8 mouse cellular contexts compared by ENCODE assay signal in genomic region chr2:132689569-132690231, GRCm38 (mm10). TPM values are rescaled to one million over a fixed set of nuclear protein-coding genes. Genes with fewer than 3 reads are reported as not detected.
DNase-seq lines count a peak whose midpoint lies in the region; ATAC-seq and TF ChIP-seq lines count a peak whose summit lies in the region.
"Had no signal": no experiment of that assay in that cellular context is flagged by ENCODE, and none has a peak within 500 bp of the region (broad histone marks: within the 10 kb centered on the region; RNA-seq: fewer than 3 reads in every experiment).

No protein-coding gene starts in this region.

- ATAC-seq in neural tube, embryonic 15.5 days (ENCODE audit: low FRiP score): no peak

- H3K27ac ChIP-seq in neural tube, embryonic 15.5 days (replicated peaks): no peak overlapping the region
- peak overlapping the region; percentile 65 for H3K27ac ChIP-seq in brown adipose tissue, adult 24 weeks (replicated peaks; ENCODE audit: low read depth, low read length)
- peak overlapping the region; percentile 83 for H3K27ac ChIP-seq in heart, adult 2 months
- H3K27ac ChIP-seq: limb, embryonic 13.5 days had no signal

- no peak for TF ChIP-seq CTCF in heart, adult 2 months (IDR thresholded peaks at IDR 0.05)

- no peaks in the 10 kb centered on the region for H3K27me3 ChIP-seq in neural tube, embryonic 15.5 days (replicated peaks)
- no peaks in the 10 kb centered on the region for H3K27me3 ChIP-seq in heart, adult 2 months (ENCODE audit: control insufficient read depth, insufficient read depth, low read length)
- H3K27me3 ChIP-seq: limb, embryonic 13.5 days had no signal

- peak overlapping the region; percentile 18; the same call in 1 of the 2 replicates for H3K9ac ChIP-seq in neural tube, embryonic 15.5 days (replicated peaks)
- H3K9ac ChIP-seq in heart, adult 2 months (ENCODE audit: low read depth, low read length): no peak overlapping the region
- H3K9ac ChIP-seq: limb, embryonic 13.5 days had no signal

- 80% methylated on average over 15 of the region's 15 CpGs for WGBS in neural tube, embryonic 15.5 days
- WGBS in heart, adult 2 months: 45% methylated on average over 15 of the region's 15 CpGs

- no peaks in the 10 kb centered on the region for H3K79me2 ChIP-seq in heart, adult 2 months (replicated peaks; ENCODE audit: control insufficient read depth, insufficient read depth, low read length)

- intact Hi-C loops in heart, adult 2 months (cut with DNase I): loop anchor here (5.0 kb wide), 2 partner anchors 128 to 437 kb away; partner anchors contain the start of genes Mcm8, Pcna and Trmt6

- peak; percentile 100 for TF ChIP-seq EP300 in heart, adult 2 months (IDR thresholded peaks at IDR 0.05; ENCODE audit: insufficient read depth, low read depth, low read length)

- no peak for DNase-seq in neural tube, embryonic 10.5 days (ENCODE audit: extremely low spot score, low spot score)
- peak; percentile 55 to 82 for DNase-seq in heart, adult 2 months
- peak; percentile 59 to 69 for DNase-seq in left cerebral cortex, adult 9 months (ENCODE audit: low spot score in 2 of 2)
- DNase-seq in skeletal muscle tissue, adult 2 months (ENCODE audit: low read depth, low spot score): peak; percentile 95
- no peak for DNase-seq in thymus, postnatal 36 days

- H3K4me3 ChIP-seq in neural tube, embryonic 15.5 days (replicated peaks): no peak overlapping the region
- H3K4me3 ChIP-seq in brown adipose tissue, adult 24 weeks (ENCODE audit: insufficient read depth, low read depth, low read length): no peak overlapping the region
- no peak overlapping the region for H3K4me3 ChIP-seq in heart, adult 2 months
- H3K4me3 ChIP-seq: limb, embryonic 13.5 days had no signal

- H3K4me2 ChIP-seq in neural tube, embryonic 15.5 days: no peak overlapping the region
- H3K4me2 ChIP-seq: limb, embryonic 13.5 days had no signal

- no peaks in the 10 kb centered on the region for H3K9me3 ChIP-seq in neural tube, embryonic 15.5 days (replicated peaks)
- H3K9me3 ChIP-seq: limb, embryonic 13.5 days had no signal

- H3K4me1 ChIP-seq in neural tube, embryonic 15.5 days: peaks cover 19% of the 10 kb centered on the region
- 0 out of 2 replicates have a peak, but pooled peaks cover 2% of the 10 kb centered on the region for H3K4me1 ChIP-seq in brown adipose tissue, adult 24 weeks (ENCODE audit: control insufficient read depth, insufficient read depth, insufficient read length, low read length)
- peaks cover 3% of the 10 kb centered on the region for H3K4me1 ChIP-seq in heart, adult 2 months (ENCODE audit: control insufficient read depth, insufficient read depth, low read length)

- TF ChIP-seq POLR2A in heart, adult 2 months (IDR thresholded peaks at IDR 0.05; ENCODE audit: insufficient read depth, low read depth, low read length): no peak; the same call in 1 of the 2 replicates

- 0 out of 2 replicates have a peak, but pooled peaks cover 10% of the 10 kb centered on the region for H3K36me3 ChIP-seq in neural tube, embryonic 15.5 days
- H3K36me3 ChIP-seq in heart, adult 2 months (ENCODE audit: control insufficient read depth, insufficient read depth, low read length): peaks cover 9% of the 10 kb centered on the region

RNA-seq across cellular contexts. Expression of gene Shld1, which starts 3.0 kb away (rescaled TPM):
- 20.7 and 23.3 TPM in 2 replicates for polyA plus RNA-seq in neural tube, embryonic 15.5 days (2015; fragmentation: Nextera tagmentation; extraction: Ambion mirVana)
- 3.6 and 6.7 TPM in 2 replicates for polyA plus RNA-seq in brown adipose tissue, adult 24 weeks (2012; ENCODE audit: insufficient read depth, insufficient read length, missing spikeins)
- 10 to 100 TPM; 34.8 to 57.6 TPM for total RNA-seq in heart, adult 2 months (2021)
- 37.8 and 50.5 TPM in 2 replicates for polyA plus RNA-seq in heart, adult 2 months (2012; rRNA removed)

Comparison
In these comparisons a context has a peak if more than half of its experiments do, and no peak if none do; other contexts are left out.
1. DNase-seq: peak in heart, adult 2 months (2 of 2), left cerebral cortex, adult 9 months (2 of 2) and skeletal muscle tissue, adult 2 months (single experiment); none in neural tube, embryonic 10.5 days (single experiment) and thymus, postnatal 36 days (0 of 2).